Mouse (Mus musculus): ENCODE data around the gene Slc29a1. TPM values are rescaled to one million over a fixed set of nuclear protein-coding genes. Genes with fewer than 3 reads are reported as not detected.

The Slc29a1 gene
- polyA plus RNA-seq, 1 experiment, result not detected

GRCm38 (mm10) chr17:45616679-45617078, 17.3 kb upstream of the Slc29a1 start:
- H3K4me1 ChIP-seq (ENCODE audit: control insufficient read depth, insufficient read depth, low read length), result 0 out of 2 replicates have a peak, but pooled peaks cover 4% of the 10 kb centered on the region
- 88% methylated on average over 3 of the region's 3 CpGs for WGBS
- H3K27ac ChIP-seq (ENCODE audit: insufficient read depth, low read depth, low read length), result no peak overlapping the region
- TF ChIP-seq CTCF (IDR thresholded peaks at IDR 0.05; ENCODE audit: insufficient read depth, low read depth, low read length) (no peak), POLR2A (IDR thresholded peaks at IDR 0.05; ENCODE audit: insufficient read depth, low read depth, low read length) (no peak)
- no peak overlapping the region for H3K4me3 ChIP-seq (ENCODE audit: insufficient read depth, low read depth, low read length)

GRCm38 (mm10) chr17:45616046-45616650, 16.7 kb upstream of the Slc29a1 start:
- TF ChIP-seq POLR2A (IDR thresholded peaks at IDR 0.05; ENCODE audit: insufficient read depth, low read depth, low read length) (no peak), CTCF (IDR thresholded peaks at IDR 0.05; ENCODE audit: insufficient read depth, low read depth, low read length) (no peak)
- 78% methylated on average over 4 of the region's 4 CpGs for WGBS
- 0 out of 2 replicates have a peak, but pooled peaks cover 4% of the 10 kb centered on the region for H3K4me1 ChIP-seq (ENCODE audit: control insufficient read depth, insufficient read depth, low read length)
- no peak overlapping the region for H3K4me3 ChIP-seq (ENCODE audit: insufficient read depth, low read depth, low read length)
- H3K27ac ChIP-seq (ENCODE audit: insufficient read depth, low read depth, low read length), result no peak overlapping the region

GRCm38 (mm10) chr17:45612921-45613320, 13.5 kb upstream of the Slc29a1 start:
- WGBS, result 90% methylated on average over 7 of the region's 7 CpGs
- Histone ChIP-seq H3K27ac (ENCODE audit: insufficient read depth, low read depth, low read length) (no peak overlapping the region), H3K4me1 (ENCODE audit: control insufficient read depth, insufficient read depth, low read length) (no peaks in the 10 kb centered on the region), H3K4me3 (ENCODE audit: insufficient read depth, low read depth, low read length) (no peak overlapping the region)
- TF ChIP-seq CTCF (IDR thresholded peaks at IDR 0.05; ENCODE audit: insufficient read depth, low read depth, low read length), result no peak
- no peak for TF ChIP-seq POLR2A (IDR thresholded peaks at IDR 0.05; ENCODE audit: insufficient read depth, low read depth, low read length)

GRCm38 (mm10) chr17:45612008-45612407, 12.6 kb upstream of the Slc29a1 start:
- 83% methylated on average over 8 of the region's 8 CpGs for WGBS
- Histone ChIP-seq H3K4me1 (ENCODE audit: control insufficient read depth, insufficient read depth, low read length) (no peaks in the 10 kb centered on the region), H3K4me3 (ENCODE audit: insufficient read depth, low read depth, low read length) (no peak overlapping the region), H3K27ac (ENCODE audit: insufficient read depth, low read depth, low read length) (no peak overlapping the region)
- no peak for TF ChIP-seq POLR2A (IDR thresholded peaks at IDR 0.05; ENCODE audit: insufficient read depth, low read depth, low read length)
- TF ChIP-seq CTCF (IDR thresholded peaks at IDR 0.05; ENCODE audit: insufficient read depth, low read depth, low read length), result no peak

DNA sequence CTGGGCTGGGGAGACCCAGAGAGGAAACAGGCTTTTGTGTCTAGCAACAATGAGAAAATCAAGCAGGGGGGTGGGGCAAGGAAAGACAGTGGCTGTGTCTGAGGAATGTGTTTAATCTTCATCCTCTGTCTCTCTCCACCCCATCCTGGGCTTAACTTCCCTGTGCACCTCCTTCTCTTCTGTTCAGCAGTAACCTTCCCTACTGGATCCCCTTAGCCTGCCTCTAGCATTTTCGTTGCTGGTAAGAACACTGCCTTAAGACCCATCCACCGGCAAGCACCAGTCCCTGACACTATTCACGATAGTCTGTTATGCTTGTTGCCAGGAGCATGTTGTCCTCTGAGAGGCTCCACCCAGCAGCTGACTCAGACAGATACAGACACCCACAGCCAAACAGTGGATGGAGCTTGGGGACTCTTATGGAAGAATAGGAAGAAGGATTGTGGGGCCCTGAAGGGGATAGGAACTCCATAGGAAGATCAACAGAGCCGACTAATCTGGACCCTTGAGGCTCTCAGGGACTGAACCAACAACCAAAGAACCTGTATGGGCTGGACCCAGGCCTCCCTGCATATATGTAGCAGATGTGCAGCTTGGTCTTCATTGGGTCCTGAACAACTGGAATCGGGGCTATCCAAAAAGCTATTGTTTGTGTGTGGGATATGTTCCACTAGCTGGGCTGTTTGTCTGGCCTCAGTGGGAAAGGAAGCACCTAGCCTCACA, 10.9 kb upstream of the Slc29a1 start:
- 30% methylated on average over 5 of the region's 5 CpGs for WGBS
- Histone ChIP-seq H3K4me1 (ENCODE audit: control insufficient read depth, insufficient read depth, low read length) (no peaks in the 10 kb centered on the region), H3K27ac (ENCODE audit: insufficient read depth, low read depth, low read length) (no peak overlapping the region), H3K4me3 (ENCODE audit: insufficient read depth, low read depth, low read length) (no peak overlapping the region)
- TF ChIP-seq POLR2A (IDR thresholded peaks at IDR 0.05; ENCODE audit: insufficient read depth, low read depth, low read length) (no peak), CTCF (IDR thresholded peaks at IDR 0.05; ENCODE audit: insufficient read depth, low read depth, low read length) (no peak)

- Histone ChIP-seq H3K4me3 (ENCODE audit: insufficient read depth, low read depth, low read length) (no peak overlapping the region), H3K27ac (ENCODE audit: insufficient read depth, low read depth, low read length) (no peak overlapping the region), H3K4me1 (ENCODE audit: control insufficient read depth, insufficient read depth, low read length) (no peaks in the 10 kb centered on the region)
- no peak for TF ChIP-seq CTCF (IDR thresholded peaks at IDR 0.05; ENCODE audit: insufficient read depth, low read depth, low read length)
- TF ChIP-seq POLR2A (IDR thresholded peaks at IDR 0.05; ENCODE audit: insufficient read depth, low read depth, low read length), result no peak
- 91% methylated on average over 4 of the region's 4 CpGs for WGBS
Measured at GRCm38 (mm10) chr17:45608396-45608795, 9.0 kb upstream of the Slc29a1 start.

GRCm38 (mm10) chr17:45606992-45607879, 7.8 kb upstream of the Slc29a1 start:
- Histone ChIP-seq H3K27ac (ENCODE audit: insufficient read depth, low read depth, low read length) (no peak overlapping the region), H3K4me3 (ENCODE audit: insufficient read depth, low read depth, low read length) (no peak overlapping the region), H3K4me1 (ENCODE audit: control insufficient read depth, insufficient read depth, low read length) (no peaks in the 10 kb centered on the region)
- TF ChIP-seq CTCF (IDR thresholded peaks at IDR 0.05; ENCODE audit: insufficient read depth, low read depth, low read length) (no peak), POLR2A (IDR thresholded peaks at IDR 0.05; ENCODE audit: insufficient read depth, low read depth, low read length) (no peak)
- 61% methylated on average over 15 of the region's 15 CpGs for WGBS

DNA sequence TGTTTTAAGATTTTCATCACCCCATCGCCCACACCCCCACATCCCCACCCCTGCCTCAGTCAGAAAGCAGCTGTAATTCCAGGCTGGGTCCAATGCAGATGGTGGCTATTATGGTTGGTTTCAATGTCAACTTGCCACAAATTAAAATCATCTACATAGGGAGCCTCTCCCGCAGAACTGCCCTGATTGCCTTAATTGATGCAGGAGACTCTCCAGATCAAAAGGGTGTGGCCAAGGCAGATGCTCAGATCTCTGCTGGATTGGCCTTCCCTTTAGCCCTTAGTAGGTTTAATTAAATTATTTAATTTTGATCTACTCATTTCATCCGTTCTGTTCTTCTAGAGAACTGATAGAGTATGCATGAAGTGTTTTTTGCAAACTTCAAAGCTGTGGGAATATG, 3.6 kb upstream of the Slc29a1 start:
- H3K4me3 ChIP-seq (ENCODE audit: insufficient read depth, low read depth, low read length), result no peak overlapping the region
- TF ChIP-seq CTCF (IDR thresholded peaks at IDR 0.05; ENCODE audit: insufficient read depth, low read depth, low read length) (no peak), POLR2A (IDR thresholded peaks at IDR 0.05; ENCODE audit: insufficient read depth, low read depth, low read length) (no peak)

More for the DNA sequence above, 3.6 kb upstream of the Slc29a1 start:
- Histone ChIP-seq H3K4me1 (ENCODE audit: control insufficient read depth, insufficient read depth, low read length) (peaks cover 5% of the 10 kb centered on the region), H3K27ac (ENCODE audit: insufficient read depth, low read depth, low read length) (no peak overlapping the region)
- 81% methylated on average over 3 of the region's 3 CpGs for WGBS
